Comparison of ENCODE assay signal across 8 mouse cellular contexts in the genomic region with DNA sequence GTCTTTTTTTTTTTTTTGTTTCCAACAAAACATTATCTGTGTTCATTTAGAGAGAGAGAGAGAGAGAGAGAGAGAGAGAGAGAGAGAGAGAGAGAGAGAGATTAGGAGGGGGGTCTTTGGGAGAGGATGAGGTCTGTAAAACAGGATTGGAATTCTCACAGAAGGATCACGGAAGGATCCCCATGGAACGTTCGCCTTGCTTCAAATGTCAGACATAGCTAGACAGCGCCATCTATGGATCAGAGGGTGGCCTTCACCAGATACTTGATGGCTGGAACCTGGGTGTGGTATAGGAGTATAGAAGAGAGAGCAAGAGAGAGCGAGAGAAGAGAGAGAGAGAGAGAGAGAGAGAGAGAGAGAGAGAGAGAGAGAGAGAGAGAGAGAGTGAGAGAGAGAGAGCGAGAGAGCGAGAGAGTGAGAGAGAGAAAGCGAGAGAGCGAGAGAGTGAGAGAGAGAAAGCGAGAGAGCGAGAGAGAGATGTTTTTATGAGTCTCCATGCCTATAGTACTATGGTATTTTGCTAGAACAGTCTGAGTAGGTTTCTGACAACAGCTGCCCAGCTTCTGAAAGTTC. TPM values are rescaled to one million over a fixed set of nuclear protein-coding genes. Genes with fewer than 3 reads are reported as not detected.
DNase-seq lines count a peak whose midpoint lies in the region; ATAC-seq lines count a peak whose summit lies in the region.

No protein-coding gene starts in this region.

- H3K4me3 ChIP-seq in embryonic facial prominence, embryonic 11.5 days (ENCODE audit: low read depth, low read length), result no peak overlapping the region
- H3K4me3 ChIP-seq in hindbrain, embryonic 15.5 days, result no peak overlapping the region

- H3K4me2 ChIP-seq in embryonic facial prominence, embryonic 11.5 days (ENCODE audit: low read depth, low read length), result no peak overlapping the region
- no peak overlapping the region for H3K4me2 ChIP-seq in hindbrain, embryonic 15.5 days

- H3K9me3 ChIP-seq in embryonic facial prominence, embryonic 11.5 days (replicated peaks; ENCODE audit: control insufficient read depth, low read length), result no peaks in the 10 kb centered on the region
- H3K9me3 ChIP-seq in hindbrain, embryonic 15.5 days, result no peaks in the 10 kb centered on the region

- H3K27ac ChIP-seq in embryonic facial prominence, embryonic 11.5 days (replicated peaks; ENCODE audit: low read depth, low read length), result no peak overlapping the region
- no peak overlapping the region for H3K27ac ChIP-seq in hindbrain, embryonic 15.5 days (replicated peaks)

- H3K36me3 ChIP-seq in embryonic facial prominence, embryonic 11.5 days (replicated peaks; ENCODE audit: control insufficient read depth, insufficient read depth, low read depth, low read length), result no peaks in the 10 kb centered on the region
- no peaks in the 10 kb centered on the region for H3K36me3 ChIP-seq in hindbrain, embryonic 15.5 days

- peak; percentile 85; the same call in 1 of the 2 replicates for ATAC-seq in cerebellum, adult (ENCODE audit: insufficient number of reproducible peaks, low FRiP score, low TSS enrichment)
- peak; percentile 67; the same call in 1 of the 2 replicates for ATAC-seq in embryonic facial prominence, embryonic 11.5 days (replicated peaks; ENCODE audit: insufficient number of reproducible peaks, low FRiP score, low TSS enrichment, low read depth)
- ATAC-seq in hindbrain, embryonic 15.5 days (ENCODE audit: low FRiP score, low read depth), result peak; percentile 79; the same call in 1 of the 2 replicates

- H3K9ac ChIP-seq in embryonic facial prominence, embryonic 11.5 days (replicated peaks; ENCODE audit: low read length), result no peak overlapping the region
- H3K9ac ChIP-seq in hindbrain, embryonic 15.5 days, result no peak overlapping the region

- H3K27me3 ChIP-seq in embryonic facial prominence, embryonic 11.5 days (ENCODE audit: control insufficient read depth, insufficient read depth, low read length), result no peaks in the 10 kb centered on the region
- H3K27me3 ChIP-seq in hindbrain, embryonic 15.5 days, result 0 out of 2 replicates have a peak, but pooled peaks cover 2% of the 10 kb centered on the region

- DNase-seq in cerebellum, adult 11-12 months, result no peak
- peak; percentile 71 for DNase-seq in adrenal gland, postnatal 10 days
- peak; percentile 93 for DNase-seq in embryonic facial prominence, embryonic 11.5 days (ENCODE audit: low spot score)
- DNase-seq in layer of hippocampus, postnatal 14 days (ENCODE audit: low spot score in 2 of 2), result peak; percentile 41 to 81
- DNase-seq in lung, postnatal 36 days, result peak; percentile 85
- DNase-seq in right cerebral cortex, postnatal 10 days (ENCODE audit: low spot score in 2 of 2), result peak; percentile 74 to 82

- WGBS in embryonic facial prominence, embryonic 11.5 days, result 26% methylated on average over 11 of the region's 11 CpGs
- whole genome bisulfite sequencing in hindbrain, embryonic 15.5 days, result 26% methylated on average over 10 of the region's 11 CpGs

- H3K4me1 ChIP-seq in embryonic facial prominence, embryonic 11.5 days (ENCODE audit: control insufficient read depth, insufficient read depth, low read length), result no peaks in the 10 kb centered on the region
- no peaks in the 10 kb centered on the region for H3K4me1 ChIP-seq in hindbrain, embryonic 15.5 days (replicated peaks)

RNA-seq across cellular contexts. Expression of a gene that starts 6.3 kb away (rescaled TPM):
- total RNA-seq in adrenal gland, postnatal 10 days (2021), result 1 to 10 TPM; 2.9 to 8.5 TPM
- not detected in 2 replicates for polyA plus RNA-seq in embryonic facial prominence, embryonic 11.5 days (2014; fragmentation: Nextera tagmentation; extraction: Ambion mirVana)
- 0.59 TPM in 1 of 2 replicates, not detected in the other for polyA plus RNA-seq in hindbrain, embryonic 15.5 days (2015; fragmentation: Nextera tagmentation; extraction: Ambion mirVana)
- total RNA-seq in layer of hippocampus, postnatal 14 days (2021), result not detected

RNA-seq across cellular contexts. Expression of a gene that starts 11.4 kb away (rescaled TPM):
- total RNA-seq in adrenal gland, postnatal 10 days (2021), result 10 to 100 TPM; 25.1 to 63.1 TPM
- not detected in 2 replicates for polyA plus RNA-seq in embryonic facial prominence, embryonic 11.5 days (2014; fragmentation: Nextera tagmentation; extraction: Ambion mirVana)
- not detected in 2 replicates for polyA plus RNA-seq in hindbrain, embryonic 15.5 days (2015; fragmentation: Nextera tagmentation; extraction: Ambion mirVana)
- not detected for total RNA-seq in layer of hippocampus, postnatal 14 days (2021)

RNA-seq across cellular contexts. Expression of a gene that starts 18.5 kb away (rescaled TPM):
- total RNA-seq in adrenal gland, postnatal 10 days (2021), result 1,000 to 10,000 TPM; 1,779 to 4,788 TPM
- polyA plus RNA-seq in embryonic facial prominence, embryonic 11.5 days (2014; fragmentation: Nextera tagmentation; extraction: Ambion mirVana), result 1.2 and 1.9 TPM in 2 replicates
- 4.7 and 5.3 TPM in 2 replicates for polyA plus RNA-seq in hindbrain, embryonic 15.5 days (2015; fragmentation: Nextera tagmentation; extraction: Ambion mirVana)
- under 1 TPM in 1 of 2 experiments, not detected in 1; 0.53 TPM for total RNA-seq in layer of hippocampus, postnatal 14 days (2021)

RNA-seq across cellular contexts. Expression of a gene that starts 21.6 kb away (rescaled TPM):
- total RNA-seq in adrenal gland, postnatal 10 days (2021), result 10 to 100 TPM; 31.4 to 92.9 TPM
- polyA plus RNA-seq in embryonic facial prominence, embryonic 11.5 days (2014; fragmentation: Nextera tagmentation; extraction: Ambion mirVana), result not detected in 2 replicates
- not detected in 2 replicates for polyA plus RNA-seq in hindbrain, embryonic 15.5 days (2015; fragmentation: Nextera tagmentation; extraction: Ambion mirVana)
- total RNA-seq in layer of hippocampus, postnatal 14 days (2021), result not detected

RNA-seq across cellular contexts. Expression of a gene that starts 26.0 kb away (rescaled TPM):
- 10 to 100 TPM; 28.9 to 35.5 TPM for total RNA-seq in adrenal gland, postnatal 10 days (2021)
- polyA plus RNA-seq in embryonic facial prominence, embryonic 11.5 days (2014; fragmentation: Nextera tagmentation; extraction: Ambion mirVana), result 65.9 and 67.1 TPM in 2 replicates
- 55.7 and 60.3 TPM in 2 replicates for polyA plus RNA-seq in hindbrain, embryonic 15.5 days (2015; fragmentation: Nextera tagmentation; extraction: Ambion mirVana)
- total RNA-seq in layer of hippocampus, postnatal 14 days (2021), result 10 to 100 TPM; 33.3 to 36.2 TPM

Comparison
In these comparisons a context has a peak if more than half of its experiments do, and no peak if none do; other contexts are left out.
1. RNA of a gene that starts 11.4 kb away (total RNA-seq): 25.1 to 63.1 TPM in adrenal gland, postnatal 10 days; not detected in layer of hippocampus, postnatal 14 days; every median in the first group is over 10 times any median in the second.
2. RNA of a gene that starts 18.5 kb away (total RNA-seq): 1,779 to 4,788 TPM in adrenal gland, postnatal 10 days; 0.53 TPM in layer of hippocampus, postnatal 14 days; every median in the first group is over 1,000 times any median in the second.
3. Peak in every context shown above with its lines, with median percentiles within 50 percentile points of each other: ATAC-seq.